Mouse (Mus musculus) heart, embryonic 15.5 days (tissue): ENCODE data around the gene Ociad1. TPM values are rescaled to one million over a fixed set of nuclear protein-coding genes. Genes with fewer than 3 reads are reported as not detected.
A peak's percentile ranks its signal among the peaks of the same experiment; 100 is the strongest.

Source experiments
- ATAC-seq: fragments of 200-750 bp; cut with Nextera tagmentation; replicated peaks from 2 replicates; pipeline ENCODE4 v1.8.0; 2017; ENCODE audit warnings: low read depth, moderate TSS enrichment; ENCODE audit not compliant: insufficient number of reproducible peaks, insufficient read depth, low FRiP score
- H3K27ac ChIP-seq: fragments of 300-500 bp; sonication (generic); 2 replicates; pipeline ENCODE4 v1.5.1; 2015; ENCODE audit warnings: mild to moderate bottlenecking, inconsistent platforms
- H3K27me3 ChIP-seq: fragments of 300-500 bp; sonication (generic); 2 replicates; pipeline ENCODE4 v1.6.1; 2015; ENCODE audit warnings: inconsistent platforms
- H3K36me3 ChIP-seq: fragments of 300-500 bp; sonication (generic); 2 replicates; pipeline ENCODE4 v1.6.1; 2015; ENCODE audit warnings: mild to moderate bottlenecking, inconsistent platforms
- H3K4me1 ChIP-seq: fragments of 300-500 bp; sonication (generic); replicated peaks from 2 replicates; pipeline ENCODE4 v1.6.1; 2015; ENCODE audit warnings: inconsistent platforms
- H3K4me2 ChIP-seq: fragments of 300-500 bp; sonication (generic); 2 replicates; pipeline ENCODE4 v1.6.1; 2015; ENCODE audit warnings: inconsistent platforms, mild to moderate bottlenecking, moderate library complexity
- H3K4me3 ChIP-seq: fragments of 300-500 bp; sonication (generic); 2 replicates; pipeline ENCODE4 v1.5.1; 2015; ENCODE audit warnings: mild to moderate bottlenecking, inconsistent platforms
- H3K9ac ChIP-seq: fragments of 300-500 bp; sonication (generic); 2 replicates; pipeline ENCODE4 v1.6.1; 2015; ENCODE audit warnings: mild to moderate bottlenecking, inconsistent platforms
- H3K9me3 ChIP-seq: fragments of 300-500 bp; sonication (generic); replicated peaks from 2 replicates; pipeline ENCODE4 v1.6.1; 2016; ENCODE audit warnings: inconsistent platforms
- WGBS: fragments of 180-500 bp; shearing (Covaris S2); methylation state at CpG from one replicate; pipeline ENCODE4 v1.1.7; 2015; ENCODE audit warnings: mixed read lengths; 5-methylcytosine and 5-hydroxymethylcytosine counted together
- polyA plus RNA-seq: library from polyadenylated mRNA; unstranded; fragments of >200 nt; fragmentation: Nextera tagmentation; extraction: Ambion mirVana; gene quantifications from 2 replicates; pipeline ENCODE4 v1.2.1, GENCODE M21; 2015

The Ociad1 gene
- polyA plus RNA-seq, 1 experiment from 2014 or later: 244 TPM

DNA sequence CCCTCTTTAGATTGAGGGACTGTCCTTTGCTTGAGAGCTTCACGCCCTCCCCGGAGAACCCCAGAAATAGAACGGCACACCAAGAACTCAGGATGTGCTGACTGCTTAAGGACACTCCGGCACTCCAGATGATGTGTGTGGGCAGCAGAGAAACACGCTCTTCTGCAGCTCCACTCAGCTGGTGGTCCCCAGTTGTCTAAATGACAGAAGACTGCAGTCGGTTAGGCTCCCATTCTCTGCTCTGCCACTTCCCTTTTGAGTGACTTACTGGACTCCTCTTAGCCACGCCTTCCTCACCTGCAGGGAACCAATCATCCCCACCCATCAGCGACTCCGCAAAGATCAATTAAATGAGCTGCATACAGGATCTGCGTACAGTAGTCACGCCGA lies 67.2 kb downstream of the Ociad1 start:
- ATAC-seq: no peak

DNA sequence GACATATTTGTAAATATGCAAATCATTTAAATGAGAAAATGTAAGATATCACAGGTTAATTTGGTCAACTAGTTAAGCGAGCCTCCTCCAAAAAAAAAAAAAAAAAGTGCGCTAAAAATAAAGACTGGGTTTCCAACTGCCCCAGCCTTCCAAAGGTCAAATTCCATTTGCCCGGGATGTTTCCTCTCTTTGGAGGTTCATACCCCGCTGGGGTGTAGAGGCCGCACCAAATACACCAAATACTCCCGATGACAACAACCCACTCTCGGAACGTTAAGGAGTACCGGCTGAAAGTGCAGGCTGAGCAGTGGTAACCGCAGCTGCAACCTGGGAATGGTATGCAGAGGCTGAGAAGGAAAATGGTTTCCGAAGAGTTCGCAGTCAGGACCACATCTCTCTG lies 67.7 kb downstream of the Ociad1 start:
- H3K4me2 ChIP-seq: peak overlapping the region; percentile 59

More for the DNA sequence above, 67.2 kb downstream of the Ociad1 start:
- Histone ChIP-seq H3K4me3 (peak overlapping the region; percentile 20), H3K9me3 (no peaks in the 10 kb centered on the region), H3K36me3 (no peaks in the 10 kb centered on the region), H3K4me2 (peak overlapping the region; percentile 59), H3K27me3 (no peaks in the 10 kb centered on the region), H3K4me1 (peaks cover 16% of the 10 kb centered on the region), H3K9ac (no peak overlapping the region), H3K27ac (no peak overlapping the region)
- WGBS: 24% methylated on average over 12 of the region's 12 CpGs

DNA sequence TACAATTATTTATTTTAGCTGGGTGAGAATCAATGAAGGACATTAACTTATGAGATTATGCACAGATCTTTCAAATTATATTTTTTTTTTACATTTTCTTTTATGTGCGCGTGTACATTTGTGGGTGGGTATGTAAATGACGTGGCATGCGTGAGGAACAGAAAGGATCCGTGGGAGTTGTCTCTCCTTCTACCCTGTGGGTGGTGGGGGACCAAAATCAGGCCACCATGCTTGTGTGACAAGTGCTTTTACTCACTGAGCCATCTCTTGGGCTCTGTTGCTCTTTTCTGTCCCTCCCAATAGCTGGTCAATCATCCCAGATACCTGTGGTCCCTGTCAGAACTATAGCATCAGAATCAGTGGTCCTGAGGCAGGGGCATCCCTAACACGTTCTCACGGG lies 69.8 kb downstream of the Ociad1 start:
- Histone ChIP-seq H3K4me1 (peaks cover 19% of the 10 kb centered on the region), H3K9me3 (no peaks in the 10 kb centered on the region), H3K27ac (no peak overlapping the region), H3K4me2 (no peak overlapping the region), H3K27me3 (no peaks in the 10 kb centered on the region), H3K4me3 (no peak overlapping the region), H3K36me3 (no peaks in the 10 kb centered on the region), H3K9ac (no peak overlapping the region)
- WGBS: 92% methylated on average over 7 of the region's 7 CpGs
- ATAC-seq: no peak

More for the DNA sequence above, 67.7 kb downstream of the Ociad1 start:
- Histone ChIP-seq H3K27me3 (no peaks in the 10 kb centered on the region), H3K9ac (no peak overlapping the region), H3K36me3 (no peaks in the 10 kb centered on the region), H3K4me3 (peak overlapping the region; percentile 20), H3K27ac (no peak overlapping the region), H3K4me1 (peaks cover 16% of the 10 kb centered on the region), H3K9me3 (no peaks in the 10 kb centered on the region)
- ATAC-seq: no peak
- WGBS: 24% methylated on average over 12 of the region's 12 CpGs

DNA sequence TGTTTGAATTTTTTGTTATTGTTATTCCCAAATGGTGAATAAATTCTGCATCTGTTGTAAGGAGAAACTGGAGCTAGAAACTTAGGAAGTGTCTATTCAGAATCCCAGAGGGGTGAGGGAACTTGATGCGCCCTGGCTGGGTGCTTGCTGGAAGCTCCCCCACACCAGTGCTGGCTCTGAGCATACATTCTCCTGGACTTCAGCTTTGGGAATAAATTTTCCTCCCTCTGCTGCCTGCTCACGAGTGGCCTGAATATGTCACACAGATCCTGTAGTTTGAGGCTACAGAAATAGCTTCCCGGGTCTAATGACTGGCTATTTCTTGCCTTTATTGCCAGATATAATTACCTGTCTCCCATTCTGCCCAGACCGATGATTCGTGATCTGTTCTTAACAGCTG lies 70.2 kb downstream of the Ociad1 start:
- no peak for ATAC-seq
- H3K9ac ChIP-seq: no peak overlapping the region
- 81% methylated on average over 5 of the region's 5 CpGs for WGBS
- H3K4me2 ChIP-seq: no peak overlapping the region
- H3K4me3 ChIP-seq: no peak overlapping the region
- no peaks in the 10 kb centered on the region for H3K27me3 ChIP-seq
- H3K4me1 ChIP-seq: peaks cover 19% of the 10 kb centered on the region
- H3K36me3 ChIP-seq: no peaks in the 10 kb centered on the region
- no peak overlapping the region for H3K27ac ChIP-seq
- H3K9me3 ChIP-seq: no peaks in the 10 kb centered on the region

Other genes with a start within 250 kb of the Ociad1 start
- gene Fryl, start 36.2 kb upstream of the Ociad1 start, polyA plus RNA-seq: 25.7 and 28.4 TPM in 2 replicates
- gene Ociad2, start 48.2 kb downstream of the Ociad1 start, polyA plus RNA-seq: 16.1 and 23.0 TPM in 2 replicates
- not detected in 2 replicates for gene Cwh43, start 113.3 kb downstream of the Ociad1 start, polyA plus RNA-seq
- gene Dcun1d4, start 188.2 kb downstream of the Ociad1 start, polyA plus RNA-seq: 15.1 and 15.3 TPM in 2 replicates